Mouse (Mus musculus) left cerebral cortex, postnatal 14 days (tissue): ENCODE results near the gene Megf6. TPM values are rescaled to one million over a fixed set of nuclear protein-coding genes. Genes with fewer than 3 reads are reported as not detected.

ENCODE experiments used
- DNase-seq, 2 experiments: peaks; one replicate each; pipeline ENCODE4 v3.0.0; 2021 to 2022; ENCODE audit warnings: low spot score in 2 of 2, mixed read lengths in 1 of 2
- intact Hi-C: fragments of 180-260 bp; cut with DNase I; formaldehyde crosslinking; loops from one replicate; pipeline ENCODE4 v1.15.1; 2025
- long read RNA-seq, 2 experiments: library from polyadenylated mRNA; stranded (forward); transcript quantifications; one replicate each; pipeline ENCODE4 v2.0.0; 2021
- total RNA-seq, 2 experiments: library from RNA; stranded (reverse); gene quantifications; 2 replicates each; pipeline ENCODE4 v1.2.3; 2021

Megf6 gene
- 10 to 100 TPM in 1 of 2 experiments, 1 to 10 TPM in 1; 8.4 to 11.2 TPM for total RNA-seq
- long read RNA-seq, experiment 1, full-length matches to known transcripts: 1 of 6 reads
- long read RNA-seq, experiment 1, partial matches to known transcripts: 3 of 6 reads
- long read RNA-seq, experiment 1, other reads (novel, unspliced or antisense): 2 of 6 reads
- long read RNA-seq, experiment 2, full-length matches to known transcripts: 1 of 9 reads
- long read RNA-seq, experiment 2, partial matches to known transcripts: 6 of 9 reads
- long read RNA-seq, experiment 2, other reads (novel, unspliced or antisense): 2 of 9 reads

DNA sequence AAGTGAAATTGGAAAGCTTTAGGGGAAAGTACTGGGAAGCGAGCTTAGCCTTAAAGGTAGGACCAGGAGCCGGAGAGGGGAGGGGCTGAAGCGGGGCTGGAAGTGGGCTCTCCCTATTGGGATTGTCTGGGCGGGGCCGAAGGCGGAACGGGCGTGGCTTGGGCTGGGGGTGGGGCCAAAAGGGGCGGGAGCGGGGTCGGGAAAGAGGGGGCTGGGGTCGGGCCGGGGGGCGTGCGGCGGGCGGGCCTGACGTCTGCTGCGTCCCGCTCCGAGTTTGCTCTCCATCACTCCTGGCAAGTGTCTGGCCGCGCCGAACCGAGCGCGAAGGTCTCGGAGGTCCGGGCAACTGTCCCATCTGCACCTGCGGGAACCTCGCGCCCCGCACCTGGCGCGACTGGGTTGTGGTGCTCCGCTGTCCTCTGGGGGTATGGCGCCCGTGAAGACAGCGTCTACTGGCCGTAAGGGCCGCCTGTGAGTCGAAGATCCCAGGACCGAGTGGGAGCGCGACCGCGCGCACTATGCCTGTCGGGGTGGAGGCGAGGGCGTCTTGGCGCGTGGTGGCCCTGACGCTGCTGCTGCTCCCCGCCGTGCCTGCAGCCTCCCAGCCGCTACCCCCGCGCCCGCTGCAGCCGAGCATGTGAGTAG lies at the start of gene Megf6:
Megf6 (plus strand) TSS at position 225 of the 645 bp plus-strand sequence.
- intact Hi-C loops: no loop called here
- DNase-seq: no peak

DNA sequence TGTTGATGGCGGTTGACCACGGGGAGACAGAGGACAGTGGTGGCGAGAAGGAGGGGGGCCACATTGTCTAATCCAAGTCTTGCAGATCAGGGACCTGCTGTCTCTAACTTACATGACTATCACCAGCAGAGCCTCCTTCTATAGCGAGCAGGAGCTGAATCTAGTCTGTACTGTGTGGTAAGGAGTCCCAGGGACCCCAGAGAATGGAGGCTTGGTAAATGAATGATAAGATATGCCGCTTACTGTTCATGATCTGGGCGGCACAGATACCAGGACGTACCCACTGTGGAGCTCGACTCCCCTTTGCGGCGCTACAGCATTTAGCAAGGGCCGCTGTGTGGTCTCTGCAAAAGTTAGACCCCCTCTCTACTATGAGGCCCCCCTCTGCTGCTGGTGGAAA lies 48.7 kb upstream of the Megf6 start:
- intact Hi-C loops: no loop called here
- DNase-seq: no peak

DNA sequence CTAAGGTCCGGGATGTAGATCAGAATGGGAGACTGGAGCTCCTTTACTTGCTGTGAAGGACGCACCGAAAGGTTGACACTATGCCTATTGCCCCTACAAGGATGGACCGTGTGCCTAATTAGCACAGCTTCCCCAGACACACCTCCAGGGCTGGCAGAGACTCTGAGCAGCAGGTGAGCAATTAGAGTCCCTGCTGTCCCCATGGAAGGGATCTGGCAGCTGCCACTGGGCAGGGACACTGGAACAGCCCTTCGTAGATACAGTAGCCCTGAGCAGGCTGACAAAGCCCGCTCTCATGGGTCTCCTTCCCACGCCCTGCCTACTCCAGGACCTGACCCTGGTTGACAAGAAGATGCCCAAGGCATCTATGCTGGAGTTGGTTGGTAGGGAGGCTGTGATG lies 48.2 kb upstream of the Megf6 start:
- intact Hi-C loops: no loop called here
- no peak for DNase-seq

DNA sequence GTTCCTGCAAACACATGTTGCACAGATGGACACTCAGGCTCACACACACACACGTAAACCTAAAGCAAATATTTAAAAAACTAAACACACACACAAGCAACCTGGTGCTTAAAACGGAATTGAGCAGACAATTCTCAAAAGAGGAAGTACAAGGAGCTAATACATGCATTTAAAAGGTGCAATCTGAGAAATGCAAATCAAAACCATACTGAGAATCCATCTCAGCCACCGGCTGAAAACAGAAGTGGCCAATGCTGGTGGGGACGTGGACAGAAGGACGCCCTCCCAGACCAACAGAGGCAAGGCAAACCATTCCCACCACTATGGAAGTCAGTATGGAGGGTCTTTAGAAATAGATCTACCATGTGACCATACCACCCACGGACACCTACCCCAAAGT lies 47.0 kb upstream of the Megf6 start:
- intact Hi-C loops: no loop called here

DNA sequence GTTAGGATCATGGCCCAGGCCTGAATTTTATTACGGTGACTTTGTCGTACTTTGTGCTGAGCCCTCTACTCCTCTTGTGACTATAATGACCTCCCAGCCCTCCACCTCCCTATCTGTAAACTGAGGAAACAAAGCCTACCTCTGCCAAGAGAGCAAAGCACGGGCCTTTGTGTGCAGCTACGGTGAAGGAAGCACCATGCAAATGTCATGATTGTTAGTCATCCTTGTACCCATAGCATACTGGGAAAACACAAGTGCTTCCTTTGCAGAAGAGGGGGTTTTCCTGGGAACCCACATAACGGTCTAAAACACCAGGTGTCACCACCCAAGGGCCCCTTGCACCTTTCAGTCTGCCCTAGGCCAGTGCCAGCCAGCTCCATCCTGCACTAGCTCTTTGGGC lies 45.3 kb upstream of the Megf6 start:
- no peak for DNase-seq

More for the DNA sequence above, 47.0 kb upstream of the Megf6 start:
- no peak for DNase-seq

DNA sequence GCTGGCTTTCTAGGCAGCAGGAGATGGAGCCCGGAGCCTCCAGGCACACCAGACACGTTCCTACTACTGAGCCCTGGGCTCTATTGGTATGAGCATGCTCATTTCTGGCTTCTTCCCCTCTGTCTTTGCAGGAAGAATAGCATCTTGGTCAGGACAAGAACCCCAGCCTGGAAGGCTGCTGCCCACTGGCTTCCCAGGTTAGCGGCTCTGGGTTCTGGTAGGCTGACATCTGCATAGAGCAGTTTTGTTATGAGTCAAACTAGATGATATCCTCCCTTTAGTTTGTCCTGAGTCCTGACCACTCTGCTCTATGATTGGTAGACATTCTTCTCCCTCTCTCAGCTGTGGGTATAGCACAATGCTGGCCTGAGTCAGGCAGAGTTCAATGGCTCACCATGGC lies 43.3 kb upstream of the Megf6 start:
- no peak for DNase-seq
- intact Hi-C loops: no loop called here

More for the DNA sequence above, 45.3 kb upstream of the Megf6 start:
- intact Hi-C loops: no loop called here

DNA sequence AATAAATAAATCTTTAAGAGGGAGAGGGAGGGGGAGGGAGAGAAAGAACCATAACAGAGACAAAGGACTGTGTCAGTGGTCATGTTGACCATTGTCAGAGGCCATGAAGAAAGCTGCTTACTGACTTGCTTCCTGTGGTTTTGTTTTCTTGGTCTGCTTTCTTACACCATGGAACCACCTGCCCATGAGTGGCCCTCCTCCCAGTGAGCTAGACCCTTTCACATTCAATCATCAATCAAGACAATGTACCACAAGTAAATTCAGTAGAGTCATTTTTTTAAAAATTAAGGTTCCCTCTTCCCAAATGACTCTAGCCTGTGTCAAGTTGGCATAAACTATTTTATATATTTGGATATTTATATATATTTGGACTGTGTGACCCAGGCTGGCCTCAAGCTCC lies 40.6 kb upstream of the Megf6 start:
- DNase-seq: no peak
- intact Hi-C loops: no loop called here

DNA sequence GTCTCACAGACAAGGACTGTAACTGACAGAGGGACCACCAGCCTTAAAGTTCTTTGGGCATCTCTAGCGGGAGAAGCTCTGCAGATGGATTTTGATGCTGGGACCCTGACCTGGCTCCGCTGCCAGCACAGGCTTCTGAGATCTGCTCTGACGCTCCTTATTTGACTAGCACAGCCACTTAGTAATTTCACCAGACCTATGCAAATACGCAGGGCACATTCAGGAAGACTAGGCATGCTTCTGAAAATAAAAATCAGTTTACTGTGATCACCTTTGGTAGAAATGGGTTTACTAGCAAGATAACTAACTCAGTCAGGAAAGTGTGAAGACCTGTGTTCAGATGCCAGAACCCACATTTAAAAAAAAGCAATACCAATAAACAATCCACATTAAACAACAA lies 38.6 kb upstream of the Megf6 start:
- intact Hi-C loops: no loop called here

DNA sequence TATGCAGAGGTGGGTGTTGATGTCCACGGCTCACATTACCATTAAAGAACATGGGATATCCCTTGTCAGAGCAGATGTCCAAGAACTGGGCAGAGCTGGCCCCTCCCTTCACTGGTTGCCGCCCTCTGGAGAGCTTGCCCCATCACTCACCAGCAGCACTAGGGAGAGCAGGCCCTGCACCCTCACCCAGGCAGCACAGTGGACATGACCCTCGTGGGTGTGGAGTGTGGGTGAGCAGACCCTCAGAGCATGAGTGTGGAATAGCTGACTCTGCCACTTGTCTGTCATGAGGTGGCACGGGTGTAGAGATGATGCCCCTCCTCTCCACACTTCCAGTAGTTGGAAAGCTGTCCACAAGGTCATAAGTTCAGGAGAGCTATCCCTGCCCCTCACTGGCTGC lies 35.7 kb upstream of the Megf6 start:
- intact Hi-C loops: no loop called here
- no peak for DNase-seq

More for the DNA sequence above, 38.6 kb upstream of the Megf6 start:
- DNase-seq: no peak

DNA sequence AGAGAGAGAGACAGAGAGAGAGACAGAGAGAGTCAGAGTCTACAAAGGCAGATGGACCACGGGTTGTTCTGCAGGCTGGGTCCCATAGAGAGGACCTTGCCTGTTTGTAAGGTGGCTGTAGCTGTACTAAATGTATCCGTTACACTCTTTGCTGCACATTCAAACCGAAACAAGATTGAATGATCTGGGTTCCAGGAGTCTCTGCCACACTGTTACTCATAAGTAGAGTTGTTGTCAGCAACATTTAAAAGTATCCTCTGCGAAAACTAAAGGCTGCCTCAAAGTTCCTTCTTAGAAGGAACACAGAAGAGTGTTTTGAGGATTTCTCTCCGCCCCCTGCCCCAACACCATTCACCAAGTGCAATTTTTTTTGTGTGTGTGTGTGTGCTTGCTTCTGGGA lies 33.4 kb upstream of the Megf6 start:
- no peak for DNase-seq
- intact Hi-C loops: no loop called here

DNA sequence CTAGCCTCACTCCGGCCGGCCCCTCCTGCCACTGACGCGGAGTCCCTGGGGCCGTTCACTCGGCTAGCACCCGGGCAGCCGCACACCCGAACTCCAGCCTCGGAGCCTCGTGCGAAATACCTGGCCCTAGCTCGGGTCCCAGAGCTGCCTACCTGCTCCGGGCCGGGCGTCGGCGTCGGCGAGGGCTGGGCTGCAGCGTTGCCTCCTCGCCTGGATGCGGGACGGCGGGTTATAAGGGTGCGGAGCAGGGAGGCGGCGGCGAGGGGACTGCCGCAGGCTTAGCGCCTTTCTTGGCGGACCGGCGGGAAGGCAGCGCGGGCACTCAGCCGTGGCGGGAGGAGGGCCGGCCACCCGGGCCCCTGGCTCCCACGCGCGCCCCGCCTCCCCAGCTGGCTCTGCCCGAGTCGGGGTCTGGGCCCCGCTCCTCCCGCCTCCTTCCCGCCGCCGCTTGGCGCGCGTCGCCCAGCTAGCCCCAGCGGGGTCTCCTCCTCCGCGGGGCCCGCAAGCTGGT lies 30.8 kb upstream of the Megf6 start:
- intact Hi-C loops: no loop called here
- no peak for DNase-seq

DNA sequence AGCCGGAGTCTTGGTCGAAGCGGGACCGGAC lies 30.5 kb upstream of the Megf6 start, which contains the start of gene Trp73:
Trp73 (minus strand) TSS at position 27 of the 31 bp plus-strand sequence.
- no peak for DNase-seq
- intact Hi-C loops: no loop called here

DNA sequence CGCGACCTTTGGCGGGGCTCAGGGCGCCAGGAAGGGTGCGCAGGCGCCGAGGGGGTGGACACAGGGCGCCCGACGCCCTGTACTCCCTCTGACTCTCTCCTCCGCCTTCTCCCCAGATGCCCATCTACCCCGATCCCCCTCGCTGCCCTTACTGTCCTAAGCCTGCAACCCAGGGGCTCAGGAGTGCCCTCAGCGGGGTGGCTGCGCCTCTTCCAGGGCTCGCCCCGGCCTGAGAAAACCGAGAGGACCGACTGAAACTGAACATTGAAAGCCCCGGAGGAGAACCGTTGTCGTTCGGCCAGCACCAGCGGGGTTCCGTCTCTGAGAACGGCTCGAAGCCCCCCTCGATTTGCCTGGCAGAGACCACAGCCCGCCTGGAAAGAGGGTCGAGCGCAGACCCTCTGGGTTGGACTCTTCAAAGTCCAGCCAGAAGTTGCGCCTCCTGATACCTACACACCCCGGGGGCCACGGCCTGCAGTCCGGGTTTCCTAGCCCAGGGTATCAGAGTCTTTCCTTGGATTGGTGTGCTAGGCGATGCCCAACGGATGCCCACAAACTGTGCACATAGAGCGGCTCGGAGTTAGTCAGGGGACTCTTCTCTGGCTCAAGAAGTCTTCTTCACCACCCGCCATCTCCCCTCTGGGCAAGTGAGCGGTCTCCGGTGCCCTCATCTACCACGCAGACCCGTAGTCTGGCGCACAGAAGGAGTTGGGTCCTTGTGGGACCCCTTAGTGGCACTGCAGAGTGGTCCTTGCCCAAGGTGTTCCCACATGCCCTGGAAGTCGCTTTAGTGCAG lies 30.1 kb upstream of the Megf6 start:
- intact Hi-C loops: no loop called here
- DNase-seq: no peak

DNA sequence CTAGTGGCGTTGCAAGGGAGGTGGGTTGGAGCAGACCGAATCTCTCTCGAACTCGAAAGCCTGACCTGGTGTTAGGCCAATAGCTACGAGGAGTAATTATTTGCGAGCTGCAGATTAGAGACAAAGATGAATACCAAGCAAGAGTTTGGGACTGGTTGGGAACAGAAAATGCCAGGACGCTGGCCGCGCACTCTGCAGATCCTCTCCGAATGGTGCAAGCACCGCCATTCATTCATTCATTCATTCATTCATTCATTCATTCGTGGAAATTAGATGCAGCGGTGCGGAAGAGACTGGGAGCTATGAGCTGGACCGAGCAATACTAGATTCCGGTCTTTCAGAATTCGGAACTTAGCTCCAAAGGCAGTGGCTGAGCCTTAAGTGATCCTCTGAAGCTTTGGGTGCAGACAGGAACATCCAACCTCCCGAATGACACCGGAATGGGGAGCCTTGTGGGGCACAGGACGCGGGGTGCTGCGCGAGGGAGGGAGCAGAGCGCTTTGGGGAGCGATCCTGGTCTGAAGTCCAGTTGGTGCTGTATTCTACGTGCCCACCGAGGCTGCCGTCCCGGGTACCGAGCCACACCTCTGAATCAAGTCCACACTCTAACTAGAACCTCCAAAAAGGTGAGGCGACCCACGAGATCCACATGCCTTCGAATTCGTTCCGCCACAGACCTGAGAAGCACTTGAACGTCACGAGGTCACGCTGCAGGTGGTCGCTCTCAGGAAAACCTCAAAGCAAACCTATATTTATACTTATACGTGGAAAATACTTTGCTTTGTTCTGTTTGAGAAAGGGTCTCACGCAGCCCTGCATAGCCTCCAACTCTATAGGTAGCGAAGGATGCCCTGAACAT lies 29.3 kb upstream of the Megf6 start:
- intact Hi-C loops: no loop called here

DNA sequence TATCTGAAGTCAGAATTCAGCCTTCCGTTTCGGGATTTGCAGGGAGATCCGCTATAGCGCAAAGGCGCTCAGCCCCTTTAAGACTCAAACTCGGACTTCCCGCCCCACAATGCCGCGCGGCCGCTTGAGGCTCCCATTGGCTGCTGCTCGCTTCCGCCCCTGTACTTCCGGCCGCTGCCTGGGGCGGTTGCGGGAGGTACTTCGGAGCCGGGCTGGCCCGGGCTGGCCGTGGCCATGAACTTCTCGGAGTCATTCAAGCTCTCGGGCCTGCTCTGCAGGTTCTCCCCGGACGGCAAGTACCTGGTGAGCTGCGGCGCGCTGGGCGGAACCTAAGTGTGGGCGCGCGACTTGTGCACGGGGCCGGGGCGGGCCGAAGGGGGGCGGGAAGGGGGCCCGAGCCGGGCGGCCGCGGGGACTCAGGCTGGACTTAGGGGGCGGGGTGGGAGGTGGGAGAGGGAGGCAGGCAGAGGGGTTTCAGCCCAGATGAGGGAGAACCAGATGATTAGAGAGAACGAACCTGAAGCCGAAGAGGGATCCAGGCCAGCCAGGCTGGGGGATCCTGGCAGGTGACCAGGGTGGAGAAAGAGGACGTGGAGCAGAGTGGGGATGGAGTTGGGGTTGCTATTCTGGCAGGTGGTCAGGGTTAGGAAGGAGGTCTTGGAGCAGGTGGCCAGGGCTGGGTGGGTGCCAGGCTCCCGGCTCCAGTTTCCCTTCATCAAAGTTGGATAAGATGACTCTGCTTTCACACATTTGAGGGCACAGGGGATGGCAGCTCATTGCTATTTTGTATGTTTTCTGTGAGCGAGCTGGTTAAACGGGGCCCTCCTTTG lies 28.1 kb upstream of the Megf6 start, which contains the start of gene Wrap73:
Wrap73 (plus strand) TSS at position 162 of the 830 bp plus-strand sequence.
- intact Hi-C loops: no loop called here
- DNase-seq: peak; percentile 83 to 89

More for the DNA sequence above, 29.3 kb upstream of the Megf6 start:
- no peak for DNase-seq

DNA sequence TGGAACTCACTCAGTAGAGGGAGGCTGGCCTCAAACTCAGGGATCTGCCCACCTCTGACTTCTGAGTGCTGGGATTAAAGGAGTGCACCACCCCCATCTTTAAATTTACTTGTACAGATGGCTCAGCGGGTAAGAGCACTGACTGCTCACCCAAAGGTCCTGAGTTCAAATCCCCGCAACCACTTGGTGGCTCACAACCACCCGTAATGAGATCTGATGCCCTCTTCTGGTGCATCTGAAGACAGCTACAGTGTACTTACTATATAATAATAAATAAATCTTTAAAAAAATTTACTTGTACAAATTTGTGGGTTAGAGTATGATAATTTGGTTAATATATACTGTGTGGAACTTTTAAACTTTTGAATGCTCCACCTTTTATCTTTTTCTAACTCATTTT lies 25.8 kb upstream of the Megf6 start:
- intact Hi-C loops: no loop called here
- DNase-seq: no peak

DNA sequence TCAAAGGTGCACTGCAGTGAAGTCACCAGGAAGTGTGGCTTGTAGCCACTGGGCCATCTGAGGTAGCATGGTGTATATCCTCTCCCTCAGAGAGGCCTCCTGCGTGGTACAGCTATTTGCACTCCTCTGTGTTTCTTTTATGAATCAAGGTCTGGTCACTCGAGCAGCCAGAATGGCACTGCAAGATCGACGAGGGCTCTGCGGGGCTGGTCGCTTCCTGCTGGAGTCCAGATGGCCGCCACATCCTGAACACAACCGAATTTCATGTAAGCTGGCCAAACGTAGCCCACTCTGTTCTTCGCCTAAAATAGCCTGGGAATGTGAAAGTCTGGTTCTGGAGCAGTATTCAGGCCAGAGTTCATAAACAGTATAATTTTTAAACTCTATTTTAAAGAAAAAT lies 24.2 kb upstream of the Megf6 start:
- intact Hi-C loops: no loop called here
- no peak for DNase-seq

DNA sequence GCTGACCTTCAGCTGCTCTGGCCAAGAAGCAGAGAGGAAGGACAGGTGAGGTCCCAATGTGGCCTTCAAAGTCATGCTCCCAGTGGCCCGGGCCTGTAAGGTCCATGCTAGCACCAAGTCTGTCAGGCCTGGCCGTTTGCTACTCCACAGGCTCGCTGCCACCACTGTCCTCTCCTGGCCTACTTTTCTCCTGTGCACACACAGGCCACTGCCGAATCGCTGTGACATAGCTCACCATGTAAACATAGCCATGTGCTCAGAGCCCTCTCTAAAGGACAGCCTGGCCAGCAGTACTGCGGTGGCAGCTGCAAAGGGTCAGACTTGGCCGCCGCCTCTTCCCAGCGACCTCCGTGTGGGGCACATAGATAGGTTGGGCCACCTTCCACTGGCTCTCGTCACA lies 16.4 kb upstream of the Megf6 start:
- intact Hi-C loops: no loop called here
- no peak for DNase-seq

DNA sequence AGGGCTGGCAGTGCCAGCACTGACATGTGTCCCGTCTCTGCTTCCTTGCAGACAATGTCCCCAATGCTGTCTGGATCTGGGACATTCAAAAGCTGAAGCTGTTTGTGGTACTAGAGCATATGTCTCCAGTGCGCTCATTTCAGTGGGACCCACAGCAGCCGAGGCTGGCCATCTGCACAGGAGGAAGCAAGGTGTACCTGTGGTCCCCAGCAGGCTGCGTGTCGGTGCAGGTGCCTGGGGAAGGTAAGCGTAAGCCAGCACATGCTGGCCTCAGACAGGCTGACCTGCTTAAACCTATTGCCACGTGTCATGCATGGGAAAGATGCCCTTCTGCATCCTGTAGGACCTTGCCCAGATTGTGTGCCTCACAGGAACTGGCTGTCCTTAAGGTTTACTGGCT lies 14.5 kb upstream of the Megf6 start:
- intact Hi-C loops: loop anchor here (5.0 kb wide), 2 partner anchors 89 to 134 kb away; no protein-coding TSS in a partner anchor
- DNase-seq: no peak
